In the genomic region with DNA sequence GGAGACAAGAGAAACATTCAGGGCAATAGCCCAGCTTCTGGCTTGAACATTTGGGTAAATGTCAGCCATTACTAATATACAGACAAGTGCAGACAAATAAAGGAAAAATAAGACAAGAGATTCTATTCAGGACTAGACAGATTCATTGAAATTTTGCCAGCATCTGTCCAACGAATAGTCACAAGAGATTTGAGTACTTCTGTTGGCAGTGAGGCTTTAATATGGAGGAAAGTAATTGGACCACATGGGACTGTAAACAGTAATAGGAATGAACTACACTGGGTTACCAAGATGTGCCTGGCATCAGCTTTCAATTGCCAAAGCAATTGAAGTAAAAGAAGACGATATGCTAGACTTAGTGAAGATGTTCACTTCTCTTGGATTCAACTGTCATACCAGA, we compare ENCODE assay signal across 15 mouse cellular contexts.
"Had no signal": no experiment of that assay in that cellular context is flagged by ENCODE, and none has a peak within 500 bp of the region (broad histone marks: within the 10 kb centered on the region; RNA-seq: fewer than 3 reads in every experiment).

No protein-coding gene starts in this region.

- H3K4me1 ChIP-seq: limb, embryonic 13.5 days; liver, embryonic 15.5 days; neural tube, embryonic 13.5 days had no signal

- H3K4me3 ChIP-seq: layer of hippocampus, adult 2 months; limb, embryonic 13.5 days; liver, embryonic 15.5 days; neural tube, embryonic 13.5 days had no signal

- H3K9ac ChIP-seq: limb, embryonic 13.5 days; liver, embryonic 15.5 days; neural tube, embryonic 13.5 days had no signal

- H3K36me3 ChIP-seq: limb, embryonic 13.5 days; liver, embryonic 15.5 days had no signal

- ATAC-seq: lung, postnatal 0 days had no signal

- H3K27ac ChIP-seq: layer of hippocampus, adult 2 months; limb, embryonic 13.5 days; liver, embryonic 15.5 days; neural tube, embryonic 13.5 days had no signal

- H3K27me3 ChIP-seq: limb, embryonic 13.5 days; liver, embryonic 15.5 days; neural tube, embryonic 13.5 days had no signal

- H3K9me3 ChIP-seq: limb, embryonic 13.5 days; liver, embryonic 15.5 days; neural tube, embryonic 13.5 days had no signal

- H3K4me2 ChIP-seq: limb, embryonic 13.5 days; liver, embryonic 15.5 days; neural tube, embryonic 13.5 days had no signal

- DNase-seq: kidney, postnatal 10 days; kidney, postnatal 4 days; left cerebral cortex, postnatal 4 days; lung, adult 2 months; lung, postnatal 36 days; retina, postnatal 1 day; right cerebral cortex, postnatal 4 days; spleen, adult 18-20 months; thymus, adult 18-20 months; thymus, postnatal 14 days had no signal
